Mouse (Mus musculus) Patski (cell line): ENCODE data around the gene Coq5. TPM values are rescaled to one million over a fixed set of nuclear protein-coding genes. Genes with fewer than 3 reads are reported as not detected.

Experiments
- ATAC-seq: fragments of 100-300 bp; one replicate; pipeline ENCODE4 v1.8.0; 2021
- CTCF ChIA-PET: fragments of 350-600 bp; sonication (Branson Sonifier 250); formaldehyde crosslinking; loops from one replicate; lab custom pipeline; 2022; ENCODE audit warnings: inconsistent platforms; lab: Charles Lee
- POLR2A ChIA-PET: fragments of 350-600 bp; sonication (Branson Sonifier 250); formaldehyde crosslinking; loops from one replicate; lab custom pipeline; 2022; ENCODE audit warnings: antibody characterized with exemption, inconsistent platforms; lab: Charles Lee
- DNase-seq: peaks from one replicate; pipeline ENCODE4 v3.0.0-alpha.2; 2011; ENCODE audit warnings: low read depth, low spot score
- H3K27me3 ChIP-seq: fragments of 371-371 bp; one replicate; pipeline ENCODE4 v1.5.1; 2021
- CTCF ChIP-seq: fragments of 100-300 bp; IDR thresholded peaks from one replicate; pipeline ENCODE4 v1.5.1; 2021
- in situ Hi-C: fragments of 300-500 bp; cut with MboI; formaldehyde crosslinking; loops from 3 replicates; pipeline ENCODE4 v1.11.1; 2018; ENCODE audit warnings: low pct_unique_long_range_greater_than_20kb, mixed read lengths
- polyA plus RNA-seq: library from polyadenylated mRNA; unstranded; gene quantifications from one replicate; pipeline ENCODE4 v1.2.3, GENCODE M21; 2021

Gene Coq5
- polyA plus RNA-seq, 1 experiment from 2014 or later, result 49.9 TPM

DNA sequence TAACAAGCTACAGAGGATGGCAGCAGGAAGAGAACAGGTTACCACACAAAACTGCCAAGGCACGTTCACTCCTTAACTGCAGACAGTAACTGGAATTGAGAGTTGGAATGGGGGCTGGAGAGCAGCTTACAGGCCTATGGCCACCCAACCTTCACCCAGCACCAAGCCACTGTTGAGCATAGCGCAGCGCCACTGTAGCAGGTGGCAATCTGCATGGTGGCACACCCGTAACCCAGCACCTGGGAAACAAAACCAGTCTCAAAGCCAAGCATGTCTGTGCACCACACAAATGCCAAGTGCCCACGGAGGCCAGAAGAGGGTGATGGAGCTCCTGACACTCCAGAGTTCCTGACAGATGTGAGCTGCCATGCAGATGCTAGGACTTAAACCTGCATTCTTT is 13.1 kb upstream of the Coq5 start:
- H3K27me3 ChIP-seq, result no peaks in the 10 kb centered on the region
- CTCF ChIA-PET, result interaction anchor here (1.0 to 2.1 kb wide), 6 partner anchors 8 to 106 kb away, joined by 3 to 5 read pairs (median 4); no protein-coding TSS in a partner anchor
- ATAC-seq (no peak), DNase-seq (no peak)
- TF ChIP-seq CTCF, result no peak
- in situ Hi-C loops, result no loop called here
- POLR2A ChIA-PET, result interaction anchor here (0.6 to 1.2 kb wide), 3 partner anchors 8 to 74 kb away, joined by 3 to 4 read pairs (median 3); no protein-coding TSS in a partner anchor

DNA sequence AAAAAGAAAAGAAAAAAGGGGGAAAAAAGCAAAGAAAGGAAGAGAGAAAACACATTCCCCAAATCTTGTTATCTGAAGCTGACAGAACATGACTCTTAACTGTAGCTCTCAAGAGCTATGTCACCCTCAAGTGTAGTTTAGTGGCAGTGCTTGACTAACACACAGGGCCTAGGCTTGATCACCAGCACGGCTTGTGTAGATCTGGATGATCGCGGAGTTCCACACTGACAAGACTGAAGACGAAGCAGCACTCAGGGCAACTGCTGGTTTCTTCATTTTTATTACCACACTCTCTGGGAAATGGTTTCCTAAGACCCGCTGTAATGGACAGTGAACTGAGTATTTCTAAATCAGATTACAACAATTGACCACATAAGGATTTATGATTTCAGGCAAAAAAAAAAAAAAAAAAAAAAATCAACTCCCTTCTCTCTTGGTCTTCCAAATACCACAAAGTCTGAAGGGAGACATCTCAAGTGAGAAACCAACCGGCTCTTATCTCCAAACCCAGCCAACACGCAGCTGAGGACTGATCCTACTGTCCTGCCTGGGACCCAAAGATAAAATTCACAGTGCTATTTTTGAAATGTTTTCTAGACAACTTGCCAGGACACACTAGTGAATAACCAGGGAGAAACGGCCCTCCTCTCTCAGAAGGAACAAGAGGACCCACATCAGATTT is 12.5 kb upstream of the Coq5 start:
- CTCF ChIA-PET, result interaction anchor here (1.2 to 1.9 kb wide), 4 partner anchors 9 to 107 kb away, joined by 3 to 5 read pairs (median 4); no protein-coding TSS in a partner anchor
- in situ Hi-C loops, result no loop called here
- DNase-seq, result no peak
- TF ChIP-seq CTCF, result no peak
- H3K27me3 ChIP-seq, result no peaks in the 10 kb centered on the region
- no peak for ATAC-seq
- POLR2A ChIA-PET, result interaction anchor here (0.7 to 1.2 kb wide), 3 partner anchors 9 to 74 kb away, joined by 3 to 7 read pairs (median 4); partner anchors contain the start of genes Gatc and Triap1

- H3K27me3 ChIP-seq, result no peaks in the 10 kb centered on the region
- no peak for DNase-seq
- in situ Hi-C loops, result no loop called here
- no peak for ATAC-seq
- no peak for TF ChIP-seq CTCF
- ChIA-PET CTCF (interaction anchor here (1.2 to 1.3 kb wide), 3 partner anchors 10 to 107 kb away, joined by 3 to 4 read pairs (median 3); no protein-coding TSS in a partner anchor), POLR2A (interaction anchor here (0.6 to 1.1 kb wide), 2 partner anchors 73 to 76 kb away, joined by 3 to 7 read pairs; partner anchors contain the start of genes Gatc and Triap1)
Measured at GRCm38 (mm10) chr5:115267469-115268045, 11.9 kb upstream of the Coq5 start.

- TF ChIP-seq CTCF, result no peak
- no peak for DNase-seq
Measured at GRCm38 (mm10) chr5:115268266-115268665, 11.2 kb upstream of the Coq5 start.

DNA sequence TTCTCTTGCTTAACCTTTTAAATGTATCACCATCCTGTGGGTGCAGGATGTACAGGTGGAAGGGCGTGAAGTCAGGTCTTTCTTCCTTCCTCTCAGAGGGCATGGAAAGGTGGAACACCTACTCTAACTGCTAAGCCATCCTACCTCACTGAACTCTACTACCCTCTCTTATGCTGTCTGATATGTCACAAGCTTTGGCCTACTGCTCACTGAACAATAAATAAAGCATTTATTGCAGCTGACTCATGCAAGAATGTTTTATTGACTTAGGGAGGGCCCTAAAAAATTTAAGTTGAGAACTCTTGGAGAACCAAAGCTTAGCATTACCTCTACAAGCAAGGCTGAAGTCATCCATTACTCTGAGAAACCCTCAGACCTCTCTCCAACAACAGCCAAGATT is 9.5 kb upstream of the Coq5 start:
- ATAC-seq, result no peak
- ChIA-PET POLR2A (interaction anchor here (1.1 kb wide), 1 partner anchor 21 kb away, joined by 3 read pairs; no protein-coding TSS in a partner anchor), CTCF (interaction anchor here (1.2 to 1.3 kb wide), 2 partner anchors 29 to 291 kb away, joined by 3 to 4 read pairs; no protein-coding TSS in a partner anchor)
- DNase-seq, result no peak
- in situ Hi-C loops, result no loop called here
- no peak for TF ChIP-seq CTCF
- no peaks in the 10 kb centered on the region for H3K27me3 ChIP-seq

More at GRCm38 (mm10) chr5:115268266-115268665, 11.2 kb upstream of the Coq5 start:
- ATAC-seq, result no peak
- ChIA-PET POLR2A (interaction anchor here (0.6 kb wide), 1 partner anchor 75 kb away, joined by 3 read pairs; no protein-coding TSS in a partner anchor), CTCF (interaction anchor here (1.1 to 1.2 kb wide), 2 partner anchors 12 to 57 kb away, joined by 3 read pairs; no protein-coding TSS in a partner anchor)
- H3K27me3 ChIP-seq, result no peaks in the 10 kb centered on the region
- in situ Hi-C loops, result no loop called here

DNA sequence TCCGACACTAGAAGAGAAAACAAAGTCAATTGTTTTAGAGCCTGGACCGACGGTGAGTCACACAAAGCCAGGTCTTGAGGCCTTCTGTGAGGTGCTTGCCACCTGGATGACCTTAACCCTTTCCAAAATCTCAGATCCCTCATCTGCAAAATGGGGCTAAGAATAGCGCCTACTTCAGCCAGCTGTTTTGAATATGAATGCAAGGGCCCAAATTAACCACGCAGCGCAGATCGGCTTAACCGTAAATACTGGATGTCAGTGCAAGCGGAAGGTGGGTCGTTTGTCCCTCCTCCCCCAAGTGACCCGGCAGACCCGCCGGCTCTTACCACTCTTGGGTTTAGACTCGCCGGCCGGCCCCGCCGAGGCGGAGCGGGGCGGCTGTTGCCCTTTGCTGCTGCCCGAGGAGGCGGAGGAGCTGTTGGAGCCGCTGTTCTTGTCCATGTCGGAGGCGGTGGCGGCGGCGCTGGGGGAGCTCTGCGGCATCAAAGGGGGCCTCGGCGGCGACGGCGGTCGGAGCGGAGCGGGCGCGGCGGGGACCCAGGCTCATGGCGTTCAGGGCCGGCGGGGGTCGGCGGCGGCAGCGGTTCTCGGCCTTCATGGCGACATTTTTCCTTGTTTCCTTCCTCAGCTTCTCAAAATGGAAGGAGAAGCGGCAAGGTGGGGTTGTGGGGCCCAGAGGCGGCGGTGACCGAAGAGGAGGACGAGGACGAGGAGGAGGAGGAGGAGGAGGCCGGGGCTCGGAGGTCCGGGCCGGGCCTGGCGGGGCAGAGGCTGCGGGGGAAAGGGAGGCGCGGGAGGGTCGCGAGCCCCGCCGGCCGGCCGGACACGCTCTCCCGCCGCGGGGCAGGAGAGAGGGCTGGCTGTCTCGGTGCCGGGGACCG is 7.3 kb upstream of the Coq5 start:
- ChIA-PET POLR2A (interaction anchor here (0.5 to 1.6 kb wide), 6 partner anchors 11 to 293 kb away, joined by 3 to 5 read pairs (median 4); partner anchors contain the start of genes Dynll1, Gatc and Triap1), CTCF (interaction anchor here (1.5 kb wide), 1 partner anchor 23 kb away, joined by 4 read pairs; no protein-coding TSS in a partner anchor)

GRCm38 (mm10) chr5:115272812-115273548 is 6.5 kb upstream of the Coq5 start, which contains the start of gene Rnf10:
Rnf10 (minus strand) TSS chr5:115272898.
- ChIA-PET CTCF (interaction anchor here (1.3 to 1.5 kb wide), 2 partner anchors 22 to 74 kb away, joined by 3 to 4 read pairs; no protein-coding TSS in a partner anchor), POLR2A (interaction anchor here (0.5 to 1.6 kb wide), 8 partner anchors 10 to 294 kb away, joined by 3 to 5 read pairs (median 4); partner anchors contain the start of genes Dynll1, Gatc and Triap1)
- TF ChIP-seq CTCF, result no peak
- in situ Hi-C loops, result no loop called here
- no peaks in the 10 kb centered on the region for H3K27me3 ChIP-seq
- peak; percentile 97 for DNase-seq
- peak; percentile 52 for ATAC-seq

More for the DNA sequence above, 7.3 kb upstream of the Coq5 start:
- in situ Hi-C loops, result no loop called here
- H3K27me3 ChIP-seq, result no peaks in the 10 kb centered on the region
- ATAC-seq (peak; percentile 20), DNase-seq (no peak)
- no peak for TF ChIP-seq CTCF

DNA sequence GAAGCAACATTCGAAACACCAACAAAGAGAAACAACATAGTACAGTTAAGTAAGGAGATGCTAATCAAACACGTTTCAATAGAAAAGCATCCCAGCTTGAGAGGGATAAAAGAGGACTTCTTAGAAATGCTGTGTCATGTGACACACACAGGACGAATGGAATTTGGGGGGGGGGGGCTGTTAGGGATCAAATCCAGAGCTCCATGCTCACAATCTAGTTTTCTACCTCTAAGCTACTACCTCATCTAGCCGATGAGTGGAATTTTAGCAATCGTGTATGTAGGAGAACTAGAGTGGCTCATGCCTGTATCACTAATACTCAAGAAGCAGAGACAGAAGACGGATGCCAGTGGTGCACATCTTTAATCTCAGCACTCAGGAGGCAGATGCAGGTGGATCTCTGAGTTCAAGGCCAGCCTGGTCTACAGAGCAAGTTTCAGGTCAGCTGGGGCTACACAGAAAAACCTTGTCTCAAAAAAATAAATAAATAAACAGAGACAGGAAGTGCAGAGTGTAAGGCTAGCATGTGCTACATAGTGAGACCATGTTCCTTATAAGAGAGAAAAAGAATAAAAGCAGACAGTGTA is 5.8 kb upstream of the Coq5 start:
- CTCF ChIA-PET, result interaction anchor here (1.3 to 1.5 kb wide), 2 partner anchors 21 to 74 kb away, joined by 3 to 4 read pairs; no protein-coding TSS in a partner anchor
- no peak for DNase-seq
- POLR2A ChIA-PET, result interaction anchor here (0.6 to 1.5 kb wide), 3 partner anchors 35 to 54 kb away, joined by 4 read pairs; no protein-coding TSS in a partner anchor
- no peaks in the 10 kb centered on the region for H3K27me3 ChIP-seq
- TF ChIP-seq CTCF, result no peak
- in situ Hi-C loops, result no loop called here
- ATAC-seq, result no peak
